Mouse (Mus musculus): ENCODE measurements around the gene Whrn.

Whrn gene

DNA sequence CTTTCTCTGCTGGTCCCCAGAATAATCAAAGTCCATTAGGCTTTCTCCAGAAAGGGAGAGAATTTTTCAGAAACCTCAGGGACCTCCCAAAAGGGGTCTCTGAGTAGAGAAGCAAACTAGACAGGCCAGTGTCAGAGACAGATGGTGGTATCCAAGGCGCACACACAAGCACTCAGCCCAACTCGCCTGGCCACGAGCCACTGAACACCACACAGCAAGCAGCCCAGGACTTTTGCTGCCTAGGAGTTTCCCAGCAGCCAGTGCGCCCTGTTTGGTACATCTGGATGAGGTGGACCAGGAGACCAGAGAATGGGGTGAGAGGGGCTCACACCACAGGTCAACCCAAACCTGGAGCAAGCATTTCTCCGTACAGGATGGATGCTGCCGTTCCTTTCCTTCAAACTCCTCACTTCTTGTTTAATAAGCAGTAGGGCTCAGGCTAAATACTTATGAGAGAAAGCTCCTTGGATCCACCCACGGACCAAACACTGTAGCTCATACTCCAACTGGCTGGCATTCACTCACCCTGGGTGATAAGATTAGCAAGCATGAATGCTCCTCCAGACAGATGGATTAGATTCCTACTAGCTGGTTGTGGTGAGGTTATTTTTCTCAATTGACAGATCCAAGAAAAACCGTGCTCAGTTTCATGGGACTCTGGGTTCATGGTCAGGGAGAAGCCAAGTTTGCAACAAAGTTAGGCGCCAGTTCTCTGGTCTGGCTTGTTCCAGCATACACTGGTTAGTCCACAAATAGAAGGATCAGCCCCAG is 2.3 kb downstream of the Whrn start:
- DNase-seq (ENCODE audit: low spot score): no peak

DNA sequence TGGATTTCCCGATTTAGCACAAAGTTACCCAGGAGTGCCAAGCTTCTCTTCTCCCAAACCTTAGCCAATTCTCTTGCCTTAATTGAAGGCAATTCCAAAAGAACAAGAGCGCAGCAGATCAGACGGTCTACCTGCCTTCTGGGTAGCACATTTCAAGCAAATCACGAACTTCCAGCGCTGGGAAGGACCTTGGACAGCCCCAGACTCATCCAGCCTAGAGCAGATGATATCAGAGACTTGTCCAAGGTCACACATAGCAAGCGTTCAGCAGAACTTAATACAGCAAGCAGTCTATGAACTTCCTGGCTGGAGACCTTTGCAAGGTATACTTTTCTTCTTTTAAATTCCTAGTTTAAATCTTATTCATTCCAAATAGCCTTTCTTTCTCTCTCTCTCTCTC is 4.3 kb downstream of the Whrn start:
- DNase-seq (ENCODE audit: low spot score): no peak

DNA sequence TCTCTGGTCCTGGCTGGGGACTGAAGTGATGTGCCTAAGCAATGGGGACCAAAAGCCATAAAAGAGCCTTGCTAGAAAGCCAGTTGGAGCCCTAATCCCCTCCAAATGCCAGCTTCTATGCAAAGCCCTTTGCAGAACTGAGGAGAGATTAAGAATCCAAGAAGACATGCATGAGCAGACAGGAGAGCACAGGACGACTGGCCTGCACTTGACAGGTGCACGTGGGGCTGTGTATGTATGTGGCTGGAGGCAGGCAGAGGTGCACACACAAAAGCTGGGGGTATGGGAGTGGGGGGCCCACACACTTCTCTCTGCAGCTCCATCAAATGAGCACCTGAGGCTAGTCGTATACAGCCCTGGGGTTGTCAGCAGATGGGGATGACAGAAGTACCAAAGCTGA is 5.6 kb downstream of the Whrn start:
- DNase-seq (ENCODE audit: low spot score): no peak

DNA sequence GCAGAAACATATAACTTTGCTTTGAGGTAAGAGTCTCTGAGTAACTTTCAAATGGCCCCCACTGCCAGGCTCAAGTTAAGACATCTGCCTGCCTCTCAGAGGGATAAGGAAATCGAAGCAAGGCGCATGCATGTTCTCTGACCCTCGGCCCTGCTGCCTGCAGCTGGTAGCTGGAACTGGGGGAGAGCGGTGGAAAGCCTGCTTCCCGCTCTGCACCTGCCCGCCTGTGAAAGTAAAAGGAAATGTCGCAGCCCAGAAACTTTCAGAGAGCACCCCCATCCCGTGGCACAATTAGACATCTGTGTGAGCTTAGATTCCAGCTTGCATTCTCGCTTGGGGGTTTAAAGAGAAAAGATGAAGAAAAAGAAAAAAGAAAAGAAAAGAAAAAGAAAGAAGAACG is 6.1 kb downstream of the Whrn start:
- DNase-seq (ENCODE audit: low spot score): no peak

DNA sequence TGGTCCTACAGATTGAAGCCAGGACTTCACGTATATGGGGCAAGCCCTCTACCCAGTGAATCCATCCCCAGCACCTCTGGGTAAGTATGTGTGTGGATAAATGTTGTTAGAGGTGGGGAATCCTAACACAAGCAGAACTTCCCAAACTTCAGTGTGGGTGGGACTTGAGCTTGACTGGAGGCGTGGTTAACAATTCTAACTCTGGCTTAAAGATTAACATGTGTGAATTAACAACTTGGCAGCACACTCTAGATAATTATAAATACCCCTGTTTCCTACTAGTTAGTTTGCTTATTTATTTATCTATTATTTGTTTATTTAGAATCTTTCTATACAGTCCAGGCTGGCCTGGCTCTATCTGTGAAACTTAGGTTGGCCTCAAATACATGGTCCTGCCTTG is 7.9 kb downstream of the Whrn start:
- DNase-seq (ENCODE audit: low spot score): no peak

DNA sequence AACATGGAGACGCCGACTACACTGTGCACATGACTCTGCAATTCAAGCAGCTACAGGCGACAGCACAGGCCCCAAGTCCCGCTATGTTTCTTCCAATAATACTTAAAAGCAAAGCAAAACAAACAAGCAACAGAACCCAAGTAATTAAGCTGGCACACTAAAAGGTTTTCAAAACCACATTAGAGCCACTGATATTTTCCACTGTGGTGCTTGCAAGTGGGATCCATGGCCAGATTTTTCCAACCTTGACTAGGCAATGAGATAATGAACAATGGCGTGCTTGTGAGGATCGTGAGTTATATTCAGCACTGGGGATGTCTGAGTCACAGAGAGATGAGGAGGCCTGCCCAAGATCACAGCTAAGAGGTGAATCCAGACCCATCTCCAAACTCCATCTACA is 8.5 kb downstream of the Whrn start:
- no peak for DNase-seq (ENCODE audit: low spot score)

DNA sequence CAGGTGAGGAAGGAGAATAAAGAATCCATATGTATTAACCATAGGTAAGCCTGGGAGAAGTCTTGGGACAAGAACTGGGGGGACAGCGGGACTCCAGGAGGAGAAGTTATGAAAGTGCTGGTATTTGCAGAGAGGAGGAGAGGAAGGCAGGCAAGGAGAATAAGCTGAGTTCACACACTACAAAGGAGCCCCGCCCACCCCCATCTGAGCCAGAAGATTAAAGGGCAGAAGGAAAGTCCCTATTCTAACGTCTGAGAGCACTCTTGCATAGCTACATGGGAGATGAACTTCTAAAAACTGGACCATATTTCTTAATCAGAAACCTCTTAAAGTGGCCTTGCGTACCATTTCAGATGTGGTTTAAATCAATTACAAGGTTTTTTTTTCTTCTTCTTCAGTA is 9.3 kb downstream of the Whrn start:
- no peak for DNase-seq (ENCODE audit: low spot score)

DNA sequence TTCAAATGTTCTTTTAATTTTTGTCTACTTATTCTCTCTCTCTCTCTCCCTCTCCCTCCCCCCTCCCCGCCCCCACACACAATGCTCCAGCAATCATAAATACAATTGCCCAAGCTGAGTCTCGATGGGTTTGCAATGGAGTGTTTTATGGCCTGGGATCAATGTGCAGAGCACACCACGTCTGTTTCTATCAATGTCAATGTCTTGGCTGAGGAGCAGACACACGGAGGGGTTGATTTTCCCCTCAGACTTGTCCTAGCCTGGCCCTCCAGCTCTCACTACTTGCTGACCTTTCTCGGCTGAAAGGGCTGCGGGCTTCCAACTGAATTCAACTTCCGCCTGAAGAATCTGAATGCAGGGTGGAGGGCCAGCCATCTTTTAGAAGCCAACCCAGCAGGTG is 12.1 kb downstream of the Whrn start:
- DNase-seq (ENCODE audit: low spot score): no peak

DNA sequence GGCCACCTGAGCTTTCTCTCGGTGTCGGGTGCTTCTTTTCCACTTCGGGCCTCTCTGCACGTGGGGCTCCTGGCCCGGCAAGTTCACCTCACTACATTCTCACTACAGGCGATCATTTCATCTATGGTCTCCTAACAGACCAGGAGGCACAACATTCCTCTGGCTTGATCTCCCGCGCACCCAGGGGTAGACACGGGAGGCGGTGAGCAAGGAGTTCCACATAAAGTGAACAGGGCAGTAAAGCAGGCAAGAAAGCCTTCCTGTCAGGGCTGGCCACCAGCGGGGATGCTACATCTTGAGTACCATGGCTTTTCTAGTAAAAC is 15.0 kb downstream of the Whrn start:
- DNase-seq (ENCODE audit: low spot score): no peak

DNA sequence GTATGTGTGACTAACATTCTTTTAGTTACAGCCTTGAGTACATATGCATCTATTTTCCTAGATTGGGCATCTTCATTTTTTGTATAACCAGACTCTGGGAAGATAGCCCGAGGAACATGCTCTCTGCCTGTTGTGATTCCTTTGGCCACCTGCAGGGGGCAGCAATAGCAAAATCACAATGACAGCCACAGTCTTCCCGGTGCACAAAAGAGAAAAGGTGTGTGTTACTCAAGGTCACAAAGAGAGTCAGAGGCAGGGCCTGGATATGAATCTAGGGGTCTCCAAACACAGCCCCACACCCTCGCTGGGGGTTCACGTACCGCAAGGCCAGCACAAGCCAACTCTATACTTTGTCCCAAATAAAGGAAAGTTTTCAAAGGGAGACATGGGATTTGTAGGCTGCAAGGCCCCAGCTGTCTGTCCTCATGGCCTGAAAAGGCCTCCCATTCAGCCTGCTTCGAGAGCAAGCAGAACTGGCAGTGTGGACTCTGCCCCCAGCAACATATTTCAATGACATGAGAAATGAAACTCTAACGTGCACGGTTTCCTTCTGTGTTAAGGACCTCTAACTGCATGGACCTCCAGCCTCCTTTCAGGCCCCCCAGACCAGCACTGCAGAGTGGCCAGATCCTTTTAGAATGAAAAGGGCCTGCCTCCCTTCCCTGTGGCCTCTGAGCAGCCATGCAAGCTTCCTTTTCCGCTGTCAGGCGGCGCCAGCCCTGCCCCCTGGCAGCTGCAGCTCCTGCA is 15.5 kb downstream of the Whrn start:
- peak; percentile 18 for DNase-seq (ENCODE audit: low spot score)

DNA sequence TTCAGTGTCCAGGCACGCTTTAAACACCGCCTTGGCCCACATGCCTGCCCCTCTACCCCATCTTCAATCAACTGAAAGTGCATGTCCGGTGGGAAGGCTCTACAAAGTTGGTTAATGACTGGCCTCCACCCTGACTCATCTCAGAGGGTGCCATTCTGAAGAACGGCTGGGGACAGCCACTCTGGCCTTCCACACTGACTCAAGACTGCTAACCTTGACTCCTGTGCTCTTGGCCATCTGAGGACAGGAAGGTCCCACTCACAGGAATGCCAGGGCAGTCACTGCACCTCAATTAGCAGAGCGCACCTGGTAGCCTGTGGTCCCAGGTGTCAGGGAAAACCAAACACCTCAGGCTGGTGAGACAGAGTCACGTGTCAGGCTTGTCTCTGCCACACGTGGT is 17.8 kb downstream of the Whrn start:
- DNase-seq (ENCODE audit: low spot score): no peak

DNA sequence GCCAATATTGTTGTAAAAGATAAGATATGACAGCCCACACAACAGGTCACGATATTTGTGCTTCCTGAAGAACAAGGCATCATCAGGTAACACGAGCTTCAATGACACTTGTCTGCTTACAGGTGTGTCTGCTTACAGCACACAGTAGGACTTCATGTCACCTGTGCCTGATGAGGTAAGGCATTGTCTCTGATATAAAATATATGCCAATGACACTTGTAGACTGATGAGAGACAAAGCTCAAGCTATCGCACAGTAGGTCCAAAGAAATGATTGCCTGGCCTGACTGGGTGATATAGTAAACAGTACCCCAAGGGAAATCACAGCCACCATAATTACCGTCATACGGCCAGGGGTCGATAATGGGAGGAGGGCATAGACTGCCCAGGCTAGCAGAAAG is 18.9 kb downstream of the Whrn start:
- no peak for DNase-seq (ENCODE audit: low spot score)

DNA sequence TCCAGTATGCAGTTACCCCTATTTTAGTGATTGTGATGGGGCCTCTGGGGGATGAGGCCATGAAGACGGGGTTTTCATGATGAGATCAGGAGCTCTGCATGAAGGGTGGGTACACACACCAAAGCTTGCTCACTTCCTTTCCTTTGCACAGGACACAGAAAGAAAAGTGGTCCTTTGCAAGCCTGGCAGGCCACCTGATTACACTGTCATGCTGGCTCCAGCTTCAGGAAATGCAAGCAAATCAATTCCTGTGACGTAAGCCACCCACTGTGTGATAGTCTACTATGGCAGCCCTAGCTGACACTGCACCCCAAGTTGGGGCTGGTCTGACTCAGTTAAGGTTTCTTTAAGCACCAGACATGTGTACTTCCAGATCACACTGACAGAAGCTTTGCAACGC is 20.6 kb downstream of the Whrn start:
- DNase-seq (ENCODE audit: low spot score): no peak

DNA sequence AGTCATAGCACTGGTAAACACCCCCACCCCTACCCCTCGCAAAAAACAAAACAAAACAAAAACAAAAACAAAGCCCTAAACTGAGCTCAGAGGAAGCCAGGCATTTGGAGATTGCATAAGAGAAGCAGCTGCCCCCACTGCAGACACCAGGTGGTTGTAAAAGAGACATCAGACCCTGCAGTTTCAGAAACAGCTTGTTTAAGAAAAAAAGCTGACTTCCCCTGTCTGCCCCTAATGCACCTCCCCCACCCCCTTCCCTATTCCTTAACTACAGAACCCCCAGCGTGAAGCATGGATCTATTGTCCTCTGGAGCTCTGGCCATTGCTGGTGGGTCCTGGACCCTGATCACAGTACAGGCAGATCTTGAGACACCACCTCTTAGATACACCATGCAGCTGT is 21.4 kb downstream of the Whrn start:
- DNase-seq (ENCODE audit: low spot score): no peak

DNA sequence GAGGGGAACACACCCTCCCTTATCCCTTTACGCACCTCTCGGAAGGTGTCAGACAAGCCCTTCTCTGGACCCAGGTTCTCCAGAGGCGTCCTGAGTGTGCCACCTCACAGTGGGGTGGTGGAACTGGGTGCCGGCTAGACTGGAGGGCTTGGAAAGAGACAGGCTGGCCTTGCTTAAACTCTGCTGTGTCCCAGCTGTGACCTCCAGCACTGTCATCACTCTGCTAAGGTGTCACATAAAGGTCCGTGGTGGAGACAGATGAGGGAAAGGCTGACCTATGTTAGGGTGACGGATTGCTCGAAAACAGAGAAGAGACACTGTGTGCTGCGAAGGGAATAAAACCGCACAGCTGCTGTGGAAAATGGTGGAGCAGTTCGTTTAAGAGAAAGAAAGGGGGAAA is 28.5 kb downstream of the Whrn start:
- DNase-seq (ENCODE audit: low spot score): no peak

DNA sequence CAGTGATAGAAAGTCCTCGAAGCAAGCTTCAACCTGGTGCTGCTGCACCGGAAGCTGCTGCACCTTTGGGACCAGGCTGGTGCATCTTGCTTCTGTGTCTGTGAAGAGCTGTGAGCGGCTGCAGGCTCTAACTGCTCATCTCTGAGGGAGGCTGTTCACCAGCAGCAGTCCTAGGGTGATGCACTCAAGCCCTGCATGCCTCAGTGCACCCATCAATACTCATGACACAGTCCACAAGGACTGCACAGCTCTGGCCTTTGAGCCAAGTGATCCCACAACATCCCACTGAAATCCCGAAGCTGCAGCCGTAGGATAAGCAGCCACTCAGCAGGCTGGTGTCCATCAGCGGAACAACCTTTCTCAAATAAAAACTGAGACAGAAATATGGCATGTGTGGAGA is 29.6 kb downstream of the Whrn start:
- DNase-seq (ENCODE audit: low spot score): no peak

DNA sequence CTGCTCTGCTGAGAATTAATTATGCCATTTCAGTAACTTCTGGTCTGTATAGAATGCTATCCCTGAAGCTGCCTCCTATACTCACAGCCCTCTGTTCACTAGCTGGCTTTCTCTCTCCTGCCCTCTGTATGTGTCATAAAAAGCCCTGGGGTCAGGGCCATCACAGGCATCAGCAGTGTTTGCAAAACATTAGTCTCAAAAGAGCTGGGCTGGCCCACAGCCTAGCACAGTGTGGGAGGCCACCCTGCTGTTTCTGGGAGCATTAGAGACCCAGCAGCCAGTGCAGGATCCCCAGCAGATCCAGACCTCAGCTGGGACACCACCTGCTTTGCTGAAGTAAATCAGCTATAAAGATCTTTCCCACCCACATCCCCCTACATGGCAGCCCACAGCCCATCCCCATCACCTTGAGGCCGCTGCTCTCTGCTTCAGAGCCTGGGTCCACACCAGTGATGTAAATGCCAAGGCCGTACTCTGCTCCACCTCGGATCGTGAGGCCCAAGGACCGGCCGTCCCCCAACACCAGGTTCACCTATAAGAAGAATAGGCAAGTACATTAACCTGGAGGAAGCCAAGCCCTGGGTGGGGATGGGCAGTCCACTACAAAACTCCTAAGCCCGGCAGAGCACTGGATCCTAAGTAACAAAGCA is 34.8 kb downstream of the Whrn start:
- DNase-seq (ENCODE audit: low spot score): no peak

DNA sequence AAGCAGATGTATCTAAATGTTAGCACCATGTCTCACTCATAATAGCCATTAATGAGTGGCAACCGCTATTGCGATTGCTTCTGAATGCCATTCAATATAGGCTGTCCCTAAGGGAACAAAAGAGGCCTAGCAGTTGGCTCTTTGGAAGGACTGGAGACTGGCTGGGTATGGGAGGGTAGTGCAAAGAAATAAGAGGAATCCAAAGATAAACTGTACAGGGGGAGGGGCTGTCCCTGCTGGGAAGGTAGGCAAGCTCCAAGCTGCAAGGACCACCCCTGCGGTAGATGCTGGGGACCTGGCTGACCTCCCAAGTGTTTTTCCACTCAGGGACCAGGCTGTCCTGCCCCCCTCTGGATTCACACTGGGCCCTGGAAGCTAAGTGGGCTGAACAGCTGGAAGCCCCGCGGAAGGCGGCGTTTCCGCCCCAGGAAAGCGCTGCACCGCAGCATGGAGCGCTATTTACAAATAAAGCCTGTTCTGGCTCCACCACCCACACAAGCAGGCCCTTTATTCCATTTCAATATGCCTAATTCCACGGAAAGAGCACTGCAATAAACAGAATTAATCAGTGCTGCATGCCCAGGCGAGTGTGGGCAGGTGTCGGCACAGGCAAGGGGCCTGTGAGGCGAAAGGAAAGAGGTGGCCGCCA is 36.5 kb downstream of the Whrn start:
- DNase-seq (ENCODE audit: low spot score): no peak

DNA sequence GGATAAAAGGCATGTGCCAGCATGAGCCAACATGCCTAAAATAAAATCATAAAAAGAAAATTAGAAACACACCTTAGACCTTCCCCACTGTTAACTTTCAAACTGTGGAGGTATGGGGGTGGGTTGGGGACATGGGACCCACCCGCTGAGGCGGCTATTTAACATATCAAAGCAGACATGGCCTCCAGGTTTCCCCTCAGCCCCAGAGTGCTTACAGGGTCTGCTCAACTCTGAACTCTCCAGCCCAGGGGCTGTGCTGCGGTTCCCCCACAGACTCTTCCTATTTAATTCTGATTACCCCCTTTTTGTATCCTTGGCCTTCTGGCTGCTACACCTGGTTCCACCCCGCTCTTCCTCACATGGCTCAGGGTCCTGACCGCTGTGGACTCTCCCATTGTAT is 39.2 kb downstream of the Whrn start:
- DNase-seq (ENCODE audit: low spot score): no peak

DNA sequence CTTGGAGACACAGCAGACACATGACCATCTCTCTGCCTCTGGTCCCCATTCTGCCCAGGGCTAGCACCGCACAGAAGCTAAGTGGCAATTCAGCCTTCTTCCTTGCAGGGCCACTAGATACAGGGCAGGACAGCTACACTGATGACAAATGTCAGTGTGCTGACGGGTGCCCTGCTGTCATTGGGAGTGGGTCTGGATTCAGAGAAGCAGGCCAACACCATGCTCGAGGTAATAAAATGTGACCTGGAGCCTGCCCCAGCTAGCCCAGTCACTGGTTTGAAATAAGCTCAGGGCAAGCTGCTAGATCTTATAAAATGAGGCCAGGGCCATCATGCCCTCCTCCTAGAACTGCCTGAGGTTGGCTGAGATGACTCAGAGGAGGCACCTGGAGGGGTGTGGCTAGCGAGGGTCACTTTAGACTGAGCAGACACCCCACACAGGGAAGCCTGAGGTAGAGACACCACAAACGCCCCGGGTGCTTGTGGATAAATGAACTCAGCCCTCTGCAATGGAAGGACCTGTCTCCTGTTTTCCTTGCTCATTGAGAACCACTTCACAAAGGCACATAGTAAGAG is 41.8 kb downstream of the Whrn start:
- no peak for DNase-seq (ENCODE audit: low spot score)

DNA sequence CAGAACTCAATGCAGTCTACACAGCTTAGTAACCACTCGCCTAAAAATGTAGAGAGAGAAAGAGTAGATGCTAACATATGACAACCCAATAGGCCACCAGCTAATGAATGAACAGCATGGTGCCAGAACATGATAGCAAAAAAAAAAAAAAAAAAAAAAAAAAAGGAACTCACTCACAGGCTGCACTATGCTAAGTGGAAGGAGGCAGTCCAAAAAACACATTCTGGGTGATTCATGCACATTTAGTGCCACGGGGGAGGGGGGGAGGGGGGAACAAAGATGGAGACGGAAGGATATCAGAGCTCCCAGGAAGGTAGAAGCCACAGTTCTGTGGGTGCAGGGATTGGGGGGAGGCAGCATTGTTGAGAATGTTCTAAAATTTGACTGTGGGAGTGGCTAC is 43.2 kb downstream of the Whrn start:
- no peak for DNase-seq (ENCODE audit: low spot score)

DNA sequence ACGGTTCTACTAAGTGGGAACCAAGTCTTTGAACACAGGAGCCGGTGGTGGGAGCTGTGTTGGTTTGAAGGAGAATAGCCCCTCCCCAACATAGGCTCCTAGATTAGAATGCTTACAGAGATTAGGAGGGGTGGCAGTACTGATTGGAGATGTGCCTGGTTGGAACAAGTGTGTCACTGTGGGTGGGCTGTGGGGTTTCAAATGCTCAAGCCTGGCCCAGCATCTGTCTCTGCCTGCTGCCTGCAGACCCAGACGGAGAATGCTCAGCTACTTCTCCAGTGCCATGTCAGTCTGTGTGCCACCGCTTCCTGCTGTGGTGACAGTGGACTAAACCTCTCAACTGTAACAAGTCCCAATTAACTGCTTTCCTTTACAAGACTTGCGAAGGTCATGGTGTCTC is 45.2 kb downstream of the Whrn start:
- no peak for DNase-seq (ENCODE audit: low spot score)
